Mouse (Mus musculus) megakaryocyte-erythroid progenitor cell, adult 5-6 weeks (primary cell): ENCODE results near the gene Bbs7. TPM values are rescaled to one million over a fixed set of nuclear protein-coding genes. Genes with fewer than 3 reads are reported as not detected.
"Not testable (repeated sequence)": the region's sequence is repeated elsewhere in the genome, so short reads cannot be mapped to it uniquely, and the experiment has no call there.

Experiments
- ATAC-seq: replicated peaks from 2 replicates; pipeline ENCODE4 v1.8.0; 2016; ENCODE audit warnings: mild to moderate bottlenecking, inconsistent platforms; ENCODE audit not compliant: severe bottlenecking, poor library complexity, low FRiP score, low TSS enrichment
- total RNA-seq, 2 experiments: library from RNA; stranded (forward) in 1 of 2; stranded (reverse) in 1 of 2; fragments of 200-1000, 215-1000 nt in 1 of 2; fragments of >200 nt in 1 of 2; fragmentation: Nextera tagmentation in 1 of 2; gene quantifications; 2 replicates each; pipeline ENCODE4 v1.2.3; 2014 to 2017

Bbs7 gene
- total RNA-seq (2014; fragmentation: Nextera tagmentation), result 2.4 and 3.4 TPM in 2 replicates
- total RNA-seq (2017), result 3.7 and 4.7 TPM in 2 replicates

GRCm38 (mm10) chr3:36613202-36613907 is at the start of gene Bbs7:
Gene Bbs7, minus strand, starts transcription at chr3:36613477.
- peak; percentile 99 for ATAC-seq

- ATAC-seq, result not testable (repeated sequence)
Measured at GRCm38 (mm10) chr3:36645245-36645559, 31.9 kb upstream of the Bbs7 start.

GRCm38 (mm10) chr3:36644554-36645244 is 31.4 kb upstream of the Bbs7 start:
- no peak for ATAC-seq

- no peak for ATAC-seq
Measured at GRCm38 (mm10) chr3:36643354-36643753, 30.1 kb upstream of the Bbs7 start.

- ATAC-seq, result no peak
Measured at GRCm38 (mm10) chr3:36642736-36643135, 29.5 kb upstream of the Bbs7 start.

GRCm38 (mm10) chr3:36640787-36641186 is 27.5 kb upstream of the Bbs7 start:
- no peak for ATAC-seq

- ATAC-seq, result 0 out of 2 replicates have a peak, but pooled peaks have one; percentile 57
Measured at GRCm38 (mm10) chr3:36635449-36635848, 22.2 kb upstream of the Bbs7 start.

GRCm38 (mm10) chr3:36626803-36627202 is 13.5 kb upstream of the Bbs7 start:
- ATAC-seq, result no peak

- ATAC-seq, result no peak
Measured at GRCm38 (mm10) chr3:36618181-36618580, 4.9 kb upstream of the Bbs7 start.

GRCm38 (mm10) chr3:36613908-36614255 is 605 bp upstream of the Bbs7 start:
- ATAC-seq, result no peak

- ATAC-seq, result no peak
Measured at GRCm38 (mm10) chr3:36612687-36613086, 590 bp downstream of the Bbs7 start.

- ATAC-seq, result peak; percentile 86
Measured at GRCm38 (mm10) chr3:36605894-36606783, 7.1 kb downstream of the Bbs7 start.

- ATAC-seq, result not testable (repeated sequence)
Measured at GRCm38 (mm10) chr3:36599773-36600172, 13.5 kb downstream of the Bbs7 start.

- no peak for ATAC-seq
Measured at GRCm38 (mm10) chr3:36598811-36599210, 14.5 kb downstream of the Bbs7 start.

GRCm38 (mm10) chr3:36571827-36572378 is 41.4 kb downstream of the Bbs7 start, which contains the start of gene Ccna2:
Gene Ccna2, minus strand, starts transcription at chr3:36572150.
- ATAC-seq, result peak; percentile 95

GRCm38 (mm10) chr3:36571361-36571826 is 41.9 kb downstream of the Bbs7 start:
- ATAC-seq, result peak; percentile 2; the same call in 1 of the 2 replicates

- ATAC-seq, result peak; percentile 73
Measured at GRCm38 (mm10) chr3:36569836-36570235, 43.4 kb downstream of the Bbs7 start.

GRCm38 (mm10) chr3:36563666-36564065 is 49.6 kb downstream of the Bbs7 start:
- ATAC-seq, result no peak

GRCm38 (mm10) chr3:36559606-36560005 is 53.7 kb downstream of the Bbs7 start:
- ATAC-seq, result peak; percentile 83

GRCm38 (mm10) chr3:36557601-36558000 is 55.7 kb downstream of the Bbs7 start:
- no peak for ATAC-seq
